Mouse (Mus musculus) stomach, postnatal 0 days (tissue): ENCODE measurements around the gene P2ry6. TPM values are rescaled to one million over a fixed set of nuclear protein-coding genes. Genes with fewer than 3 reads are reported as not detected.

Source experiments
- ATAC-seq: fragments of 200-750 bp; cut with Nextera tagmentation; 2 replicates; pipeline ENCODE4 v1.8.0; 2017; ENCODE audit not compliant: low FRiP score, low TSS enrichment
- DNase-seq: peaks from one replicate; pipeline ENCODE4 v3.0.0-alpha.2; 2016; ENCODE audit warnings: low spot score
- H3K27ac ChIP-seq: fragments of 300-500 bp; sonication (generic); replicated peaks from 2 replicates; pipeline ENCODE4 v1.5.1; 2014; ENCODE audit warnings: mild to moderate bottlenecking, control low read depth
- H3K27me3 ChIP-seq: fragments of 300-500 bp; sonication (generic); 2 replicates; pipeline ENCODE4 v1.6.1; 2014; ENCODE audit warnings: low read length; ENCODE audit not compliant: control insufficient read depth, insufficient read depth
- H3K36me3 ChIP-seq: fragments of 300-500 bp; sonication (generic); 2 replicates; pipeline ENCODE4 v1.6.1; 2014; ENCODE audit warnings: low read length, mixed read lengths; ENCODE audit not compliant: control insufficient read depth, insufficient read depth
- H3K4me1 ChIP-seq: fragments of 300-500 bp; sonication (generic); replicated peaks from 2 replicates; pipeline ENCODE4 v1.6.1; 2014; ENCODE audit warnings: antibody characterized with exemption; ENCODE audit not compliant: control insufficient read depth, insufficient read depth
- H3K4me2 ChIP-seq: fragments of 300-500 bp; sonication (generic); replicated peaks from 2 replicates; pipeline ENCODE4 v1.6.1; 2014; ENCODE audit warnings: low read depth, mild to moderate bottlenecking, control low read depth, moderate library complexity
- H3K4me3 ChIP-seq: fragments of 300-500 bp; sonication (generic); 2 replicates; pipeline ENCODE4 v1.5.1; 2014; ENCODE audit warnings: low read depth, low read length, control low read depth
- H3K9ac ChIP-seq: fragments of 300-500 bp; sonication (generic); 2 replicates; pipeline ENCODE4 v1.6.1; 2014; ENCODE audit warnings: mild to moderate bottlenecking, low read length, control low read depth, mixed read lengths
- H3K9me3 ChIP-seq: fragments of 300-500 bp; sonication (generic); 2 replicates; pipeline ENCODE4 v1.6.1; 2016; ENCODE audit warnings: low read length; ENCODE audit not compliant: control insufficient read depth
- CTCF ChIP-seq: IDR thresholded peaks from 2 replicates; pipeline ENCODE4 v1.5.1; 2016; ENCODE audit warnings: antibody characterized with exemption, low read depth, mild to moderate bottlenecking, moderate library complexity
- EP300 ChIP-seq: optimal IDR thresholded peaks from 2 replicates; pipeline ENCODE3; 2016; ENCODE audit warnings: antibody characterized with exemption
- WGBS: fragments of 180-500 bp; shearing (Covaris S2); extraction: QIAGEN DNeasy Blood & Tissue Kit; methylation state at CpG from one replicate; pipeline ENCODE4 v1.1.7; 2014; 5-methylcytosine and 5-hydroxymethylcytosine counted together
- polyA plus RNA-seq: library from polyadenylated mRNA; unstranded; fragments of >200 nt; fragmentation: Nextera tagmentation; extraction: Ambion mirVana; gene quantifications from 2 replicates; pipeline ENCODE4 v1.2.1, GENCODE M21; 2015

Gene P2ry6
- polyA plus RNA-seq, 1 experiment from 2014 or later, result 6.1 TPM

DNA sequence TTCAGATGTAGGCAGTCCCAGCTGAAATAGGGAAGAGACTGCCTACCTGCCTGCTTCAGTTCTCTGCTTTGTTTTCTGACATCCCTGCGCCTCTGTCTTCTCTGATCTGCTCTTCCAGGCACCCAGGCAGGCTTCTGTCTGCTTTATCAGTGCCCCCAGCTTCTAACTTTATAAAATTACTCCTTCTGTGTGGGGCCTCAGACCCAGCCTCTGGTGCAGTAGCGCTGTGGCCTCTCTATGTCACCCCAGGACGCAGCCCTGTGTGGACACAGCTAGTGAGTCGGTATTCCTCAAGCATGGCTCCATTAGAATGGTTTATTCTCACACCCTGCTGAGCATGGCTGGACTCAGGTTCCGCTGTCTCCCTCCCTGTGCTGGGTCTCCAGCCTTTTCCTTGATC, 24.4 kb downstream of the P2ry6 start:
- Histone ChIP-seq H3K27me3 (no peaks in the 10 kb centered on the region), H3K4me1 (no peaks in the 10 kb centered on the region), H3K36me3 (no peaks in the 10 kb centered on the region), H3K4me3 (no peak overlapping the region), H3K9me3 (no peaks in the 10 kb centered on the region), H3K4me2 (no peak overlapping the region), H3K9ac (no peak overlapping the region), H3K27ac (peak overlapping the region; percentile 67)
- TF ChIP-seq CTCF (no peak), EP300 (no peak)
- 75% methylated on average over 5 of the region's 5 CpGs for WGBS
- 0 out of 2 replicates have a peak, but pooled peaks have one; percentile 22 for ATAC-seq
- no peak for DNase-seq

DNA sequence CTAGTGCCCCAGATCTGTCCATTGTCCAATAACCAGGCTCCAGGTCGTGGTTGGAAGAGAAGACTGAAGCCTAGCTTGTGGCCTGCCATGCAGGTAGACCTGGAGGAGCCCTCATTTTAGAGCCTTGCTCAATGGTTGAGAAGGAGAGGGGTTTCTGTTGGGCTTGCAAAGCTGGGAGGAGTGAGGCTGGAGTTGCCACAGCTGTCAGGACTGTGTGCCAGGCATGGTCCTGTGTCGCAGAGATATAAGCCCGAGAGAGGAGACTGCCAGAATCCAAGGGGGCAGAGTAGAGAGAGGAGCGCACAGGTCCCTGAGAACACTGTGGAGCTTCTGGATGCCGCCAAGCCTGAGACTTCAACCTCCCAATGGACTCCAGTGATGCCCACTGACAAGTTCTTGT, 29.7 kb downstream of the P2ry6 start:
- no peak overlapping the region for H3K4me3 ChIP-seq
- WGBS, result 80% methylated on average over 5 of the region's 5 CpGs
- no peaks in the 10 kb centered on the region; the same call in 1 of the 2 replicates for H3K4me1 ChIP-seq
- no peak overlapping the region for H3K4me2 ChIP-seq
- H3K27ac ChIP-seq, result no peak overlapping the region; the same call in 1 of the 2 replicates
- no peaks in the 10 kb centered on the region for H3K27me3 ChIP-seq
- no peak for ATAC-seq
- H3K9me3 ChIP-seq, result no peaks in the 10 kb centered on the region
- DNase-seq, result no peak
- no peak for TF ChIP-seq EP300
- H3K36me3 ChIP-seq, result no peaks in the 10 kb centered on the region
- no peak overlapping the region for H3K9ac ChIP-seq

DNA sequence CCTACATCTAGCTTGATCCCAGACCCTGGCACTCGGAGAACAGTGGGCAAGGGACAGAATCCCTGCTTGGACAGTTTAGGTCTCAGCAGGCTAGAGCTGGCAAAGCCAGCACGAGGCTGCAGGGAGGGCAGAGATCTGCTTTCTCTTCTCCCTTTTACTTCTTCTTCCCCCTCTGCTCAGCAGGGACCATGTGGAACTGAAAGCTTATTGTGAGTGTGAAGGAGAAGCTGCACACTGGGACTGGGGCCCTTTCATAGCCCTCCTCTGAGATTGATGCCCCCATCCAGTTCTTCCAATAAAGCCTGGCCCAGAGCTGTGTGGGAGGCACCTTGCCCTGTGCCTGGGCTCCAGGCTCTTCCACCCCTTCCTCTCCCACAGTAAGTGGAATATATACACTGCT, 30.1 kb downstream of the P2ry6 start:
- no peak overlapping the region for H3K4me3 ChIP-seq
- no peak overlapping the region; the same call in 1 of the 2 replicates for H3K27ac ChIP-seq
- ATAC-seq (no peak), DNase-seq (no peak)
- no peak overlapping the region for H3K9ac ChIP-seq
- no peaks in the 10 kb centered on the region for H3K9me3 ChIP-seq
- H3K4me2 ChIP-seq, result no peak overlapping the region
- no peaks in the 10 kb centered on the region for H3K36me3 ChIP-seq
- no peak for TF ChIP-seq CTCF
- no peaks in the 10 kb centered on the region for H3K27me3 ChIP-seq
- 60% methylated on average over 2 of the region's 2 CpGs for WGBS
- no peaks in the 10 kb centered on the region; the same call in 1 of the 2 replicates for H3K4me1 ChIP-seq

DNA sequence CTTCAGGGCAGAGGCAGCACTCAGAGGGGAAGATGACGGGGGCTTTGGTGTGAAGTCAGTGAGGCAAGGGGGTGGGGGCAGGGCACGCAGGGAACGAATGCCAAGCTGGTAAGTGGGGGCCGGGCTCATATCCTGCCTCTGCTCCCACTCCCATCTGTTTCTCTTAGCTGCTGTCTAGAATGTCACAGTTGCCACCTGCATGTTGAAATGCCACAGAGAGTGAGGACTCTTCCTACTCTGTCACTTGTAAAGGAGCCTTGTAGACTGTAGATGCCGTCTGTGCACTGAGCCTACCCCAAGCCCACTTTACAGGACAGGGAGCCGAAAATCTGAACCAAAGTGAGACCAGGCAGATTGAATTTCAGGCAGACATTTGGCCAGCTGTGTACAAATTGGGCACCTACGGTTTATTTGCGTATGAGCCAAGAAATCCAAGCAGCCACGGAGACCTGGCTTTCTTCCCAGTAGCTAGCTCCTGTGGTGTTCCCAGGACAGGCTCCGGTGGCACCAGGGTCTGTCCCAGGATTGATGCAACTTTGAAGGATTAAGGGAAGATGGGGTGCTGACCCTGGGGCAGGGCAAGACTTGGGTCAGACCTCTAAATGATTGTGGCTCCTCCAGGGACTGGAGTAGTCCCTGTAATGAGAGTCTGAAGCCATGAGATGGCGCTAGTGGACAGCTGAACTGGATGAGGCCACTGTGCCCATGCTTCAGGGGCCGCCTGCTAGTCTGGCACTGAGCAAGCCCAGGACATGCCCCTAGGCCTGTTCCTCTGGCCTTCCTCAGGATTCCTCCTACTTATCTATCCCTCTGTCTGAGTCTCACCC, 31.4 kb downstream of the P2ry6 start:
- Histone ChIP-seq H3K9ac (no peak overlapping the region), H3K27ac (no peak overlapping the region), H3K36me3 (no peaks in the 10 kb centered on the region), H3K9me3 (no peaks in the 10 kb centered on the region), H3K4me3 (no peak overlapping the region), H3K4me1 (no peaks in the 10 kb centered on the region; the same call in 1 of the 2 replicates), H3K4me2 (no peak overlapping the region), H3K27me3 (no peaks in the 10 kb centered on the region)
- peak; percentile 68 for DNase-seq
- peak; percentile 66 for ATAC-seq
- TF ChIP-seq EP300 (no peak), CTCF (peak; percentile 88)
- WGBS, result 41% methylated on average over 12 of the region's 12 CpGs

DNA sequence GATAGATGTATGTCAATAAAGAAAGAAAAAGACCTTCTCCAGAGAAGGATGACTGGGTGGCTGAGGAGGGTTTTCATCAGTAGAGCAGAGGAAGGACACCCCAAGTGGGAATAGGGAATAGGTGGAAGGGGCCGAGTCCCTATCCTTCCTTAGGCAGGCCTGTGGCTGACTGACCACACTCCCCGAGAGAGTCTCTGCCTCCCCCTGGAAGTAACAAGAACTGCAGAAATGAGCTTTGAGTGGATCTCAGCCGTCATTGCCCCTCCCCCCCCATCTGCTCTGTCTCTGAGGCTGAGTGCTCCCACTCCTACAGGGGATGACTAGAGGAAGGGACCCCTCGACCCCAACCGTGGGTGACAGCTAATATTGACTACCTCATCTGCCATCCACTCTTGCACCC, 33.3 kb downstream of the P2ry6 start:
- Histone ChIP-seq H3K9me3 (no peaks in the 10 kb centered on the region), H3K27me3 (no peaks in the 10 kb centered on the region), H3K4me2 (no peak overlapping the region), H3K27ac (no peak overlapping the region), H3K9ac (no peak overlapping the region), H3K4me1 (no peaks in the 10 kb centered on the region; the same call in 1 of the 2 replicates), H3K4me3 (no peak overlapping the region), H3K36me3 (no peaks in the 10 kb centered on the region)
- no peak for DNase-seq
- WGBS, result 38% methylated on average over 5 of the region's 5 CpGs
- ATAC-seq, result no peak
- TF ChIP-seq EP300 (no peak), CTCF (peak; percentile 52)

DNA sequence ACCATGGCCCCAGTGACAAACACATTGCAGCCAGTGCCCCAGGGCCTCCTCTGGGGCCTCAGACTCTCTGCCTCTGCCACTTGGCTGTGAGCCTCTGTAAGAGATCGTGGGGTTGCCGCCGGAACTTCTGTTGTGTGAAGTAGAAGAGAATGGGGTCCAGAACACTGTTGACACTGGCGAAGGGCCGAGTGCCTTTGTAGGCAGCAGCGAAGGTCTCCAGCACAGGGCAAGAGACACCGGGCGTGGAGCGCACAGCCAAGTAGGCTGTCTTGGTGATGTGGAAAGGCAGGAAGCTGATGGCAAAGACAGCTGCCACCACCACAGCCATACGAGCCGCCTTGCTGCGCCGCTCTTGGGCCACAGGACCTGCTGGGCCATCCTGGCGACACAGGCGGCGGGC, 36.3 kb downstream of the P2ry6 start:
- H3K27me3 ChIP-seq, result no peaks in the 10 kb centered on the region
- no peak overlapping the region for H3K4me2 ChIP-seq
- H3K27ac ChIP-seq, result no peak overlapping the region
- no peaks in the 10 kb centered on the region for H3K9me3 ChIP-seq
- DNase-seq (no peak), ATAC-seq (no peak)
- WGBS, result 76% methylated on average over 16 of the region's 16 CpGs
- TF ChIP-seq EP300 (no peak), CTCF (no peak)
- H3K4me1 ChIP-seq, result no peaks in the 10 kb centered on the region; the same call in 1 of the 2 replicates
- no peak overlapping the region for H3K4me3 ChIP-seq
- no peaks in the 10 kb centered on the region for H3K36me3 ChIP-seq
- no peak overlapping the region for H3K9ac ChIP-seq
